Mouse (Mus musculus) hindbrain, postnatal 0 days (tissue): ENCODE results near the gene Luc7l3. TPM values are rescaled to one million over a fixed set of nuclear protein-coding genes. Genes with fewer than 3 reads are reported as not detected.

Source experiments
- ATAC-seq: fragments of 200-750 bp; cut with Nextera tagmentation; 2 replicates; pipeline ENCODE4 v1.8.0; 2017; ENCODE audit warnings: mild to moderate bottlenecking, moderate TSS enrichment, moderate library complexity
- DNase-seq: peaks from one replicate; pipeline ENCODE4 v3.0.0-alpha.2; 2015; ENCODE audit warnings: low spot score
- H3K27ac ChIP-seq: fragments of 300-500 bp; sonication (generic); 2 replicates; pipeline ENCODE4 v1.5.1; 2014; ENCODE audit warnings: mild to moderate bottlenecking
- H3K27me3 ChIP-seq: fragments of 300-500 bp; sonication (generic); 2 replicates; pipeline ENCODE4 v1.6.1; 2014; ENCODE audit warnings: low read length, mixed read lengths; ENCODE audit not compliant: insufficient read depth
- H3K36me3 ChIP-seq: fragments of 300-500 bp; sonication (generic); 2 replicates; pipeline ENCODE4 v1.6.1; 2014; ENCODE audit warnings: low read length, mixed read lengths; ENCODE audit not compliant: insufficient read depth
- H3K4me1 ChIP-seq: fragments of 300-500 bp; sonication (generic); 2 replicates; pipeline ENCODE4 v1.6.1; 2014; ENCODE audit warnings: antibody characterized with exemption, low read length, mixed read lengths; ENCODE audit not compliant: insufficient read depth
- H3K4me2 ChIP-seq: fragments of 300-500 bp; sonication (generic); 2 replicates; pipeline ENCODE4 v1.6.1; 2014; ENCODE audit warnings: low read depth, mild to moderate bottlenecking, low read length, moderate library complexity, mixed read lengths
- H3K4me3 ChIP-seq: fragments of 300-500 bp; sonication (generic); 2 replicates; pipeline ENCODE4 v1.5.1; 2014; ENCODE audit warnings: low read length
- H3K9ac ChIP-seq: fragments of 300-500 bp; sonication (generic); replicated peaks from 2 replicates; pipeline ENCODE4 v1.6.1; 2014; ENCODE audit warnings: mild to moderate bottlenecking, low read length, moderate library complexity, mixed read lengths
- H3K9me3 ChIP-seq: fragments of 300-500 bp; sonication (generic); 2 replicates; pipeline ENCODE4 v1.6.1; 2016; ENCODE audit warnings: low read length, mixed read lengths
- CTCF ChIP-seq: IDR thresholded peaks from 2 replicates; pipeline ENCODE4 v1.5.1; 2016; ENCODE audit warnings: antibody characterized with exemption, control low read depth, low read depth
- WGBS: fragments of 180-500 bp; shearing (Covaris S2); extraction: QIAGEN DNeasy Blood & Tissue Kit; methylation state at CpG from one replicate; pipeline ENCODE4 v1.1.7; 2014; 5-methylcytosine and 5-hydroxymethylcytosine counted together
- polyA plus RNA-seq: library from polyadenylated mRNA; unstranded; fragments of >200 nt; fragmentation: Nextera tagmentation; extraction: Ambion mirVana; gene quantifications from 2 replicates; pipeline ENCODE4 v1.2.1, GENCODE M21; 2015
- total RNA-seq: library from RNA; depleted of rRNA; stranded (reverse); fragments of >200 nt; gene quantifications from 2 replicates; pipeline ENCODE4 v1.2.3, GENCODE M21; 2014

The Luc7l3 gene
- total and polyA plus RNA-seq, 2 experiments from 2014 or later, result 44.3 to 101 TPM

GRCm38 (mm10) chr11:94318056-94318455 lies 3.7 kb downstream of the Luc7l3 start:
- Histone ChIP-seq H3K4me3 (no peak overlapping the region), H3K4me2 (no peak overlapping the region), H3K36me3 (no peaks in the 10 kb centered on the region), H3K9me3 (no peaks in the 10 kb centered on the region), H3K27me3 (no peaks in the 10 kb centered on the region), H3K9ac (no peak overlapping the region), H3K4me1 (peaks cover 28% of the 10 kb centered on the region), H3K27ac (no peak overlapping the region)
- WGBS, result 72% methylated on average over 5 of the region's 5 CpGs
- no peak for TF ChIP-seq CTCF
- ATAC-seq, result no peak
- DNase-seq, result no peak

DNA sequence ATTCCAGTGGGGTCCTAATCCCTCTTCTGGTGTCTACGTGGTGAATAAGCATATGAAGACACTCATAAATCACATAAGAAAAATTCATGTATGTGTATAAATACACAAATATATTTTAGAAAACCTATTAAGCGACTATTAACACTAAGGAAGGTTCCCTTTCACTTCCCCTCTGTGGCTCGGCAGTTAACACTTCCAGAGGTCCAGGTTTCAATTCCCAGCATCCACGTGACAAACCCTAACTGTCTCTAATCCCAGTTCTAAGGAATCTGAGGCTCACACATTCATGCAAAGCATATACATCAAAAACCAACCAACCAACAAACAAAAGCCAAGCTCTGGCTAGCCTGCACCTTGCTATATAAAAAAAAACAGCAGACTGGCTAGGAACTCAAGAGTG lies 4.3 kb downstream of the Luc7l3 start:
- ATAC-seq (no peak), DNase-seq (no peak)
- Histone ChIP-seq H3K36me3 (no peaks in the 10 kb centered on the region), H3K9ac (no peak overlapping the region), H3K9me3 (no peaks in the 10 kb centered on the region), H3K4me2 (no peak overlapping the region), H3K4me1 (peaks cover 28% of the 10 kb centered on the region), H3K27me3 (no peaks in the 10 kb centered on the region), H3K27ac (no peak overlapping the region), H3K4me3 (no peak overlapping the region)
- WGBS, result 56% methylated on average over 4 of the region's 4 CpGs
- no peak for TF ChIP-seq CTCF

DNA sequence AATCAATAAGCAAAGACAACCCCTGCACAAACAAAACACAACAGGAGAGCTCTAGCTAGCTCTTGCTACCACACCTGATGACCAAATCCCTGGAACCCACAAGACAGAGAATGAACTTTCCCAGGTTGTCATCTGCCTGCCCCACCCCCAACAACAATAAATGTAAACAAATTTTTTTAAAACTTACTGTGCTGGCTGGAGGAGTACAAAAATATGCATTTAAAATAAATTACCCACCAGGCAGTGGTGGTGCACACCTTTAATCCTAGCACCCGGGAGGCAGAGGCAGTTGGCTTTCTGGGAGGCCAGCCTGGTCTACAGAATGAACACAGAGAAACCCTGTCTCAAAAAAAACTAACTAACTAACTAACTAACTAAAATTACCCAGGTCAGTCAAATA lies 4.8 kb downstream of the Luc7l3 start:
- no peak for DNase-seq
- Histone ChIP-seq H3K4me3 (no peak overlapping the region), H3K36me3 (no peaks in the 10 kb centered on the region), H3K9me3 (no peaks in the 10 kb centered on the region), H3K4me2 (no peak overlapping the region), H3K9ac (no peak overlapping the region), H3K4me1 (peaks cover 28% of the 10 kb centered on the region), H3K27ac (no peak overlapping the region), H3K27me3 (no peaks in the 10 kb centered on the region)
- 87% methylated on average over 1 of the region's 1 CpGs for WGBS
- ATAC-seq, result no peak
- no peak for TF ChIP-seq CTCF

DNA sequence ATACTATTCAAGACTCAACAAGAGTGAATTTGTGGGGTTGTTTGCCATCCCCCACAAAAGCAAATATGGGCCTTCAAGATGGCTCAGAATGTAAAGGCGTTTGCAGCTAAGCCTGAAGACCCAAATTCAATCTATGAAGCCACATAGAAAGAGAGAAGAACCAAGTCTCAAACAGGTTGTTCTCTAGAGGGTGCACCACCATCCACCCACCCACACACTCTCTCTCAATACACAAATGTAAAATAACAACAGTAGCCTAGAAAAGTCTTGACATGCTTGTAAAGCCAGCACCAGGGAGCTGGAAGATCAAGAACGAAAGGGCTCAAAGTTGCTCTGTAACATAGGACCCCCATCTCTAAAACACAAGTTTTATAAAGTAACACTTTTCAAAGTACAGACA lies 5.3 kb downstream of the Luc7l3 start:
- no peak for TF ChIP-seq CTCF
- Histone ChIP-seq H3K4me1 (peaks cover 29% of the 10 kb centered on the region), H3K36me3 (no peaks in the 10 kb centered on the region)

DNA sequence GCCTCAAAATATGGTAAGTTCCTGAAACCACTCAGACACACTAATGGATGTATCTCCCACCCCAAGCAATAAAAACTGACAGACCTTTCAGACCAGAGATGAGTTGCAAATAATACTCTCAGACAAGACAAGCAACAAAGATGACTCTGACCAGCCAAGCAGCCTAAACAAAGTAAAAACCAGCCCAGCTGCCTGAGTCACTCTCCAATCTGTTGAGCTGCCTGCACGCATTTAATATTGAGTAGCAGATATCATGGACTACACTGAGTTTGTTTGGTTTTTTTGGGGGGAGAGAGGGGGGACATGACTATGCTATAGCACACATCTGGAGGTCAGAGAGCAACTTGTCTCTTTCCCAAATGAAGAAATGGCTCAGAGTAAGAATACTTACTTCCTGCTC lies 6.5 kb downstream of the Luc7l3 start:
- Histone ChIP-seq H3K27me3 (no peaks in the 10 kb centered on the region), H3K36me3 (no peaks in the 10 kb centered on the region), H3K9me3 (no peaks in the 10 kb centered on the region), H3K4me3 (no peak overlapping the region), H3K4me1 (peaks cover 32% of the 10 kb centered on the region), H3K9ac (no peak overlapping the region), H3K4me2 (no peak overlapping the region), H3K27ac (no peak overlapping the region)
- ATAC-seq, result no peak
- 66% methylated on average over 1 of the region's 1 CpGs for WGBS
- DNase-seq, result no peak
- no peak for TF ChIP-seq CTCF

More for the DNA sequence above, 5.3 kb downstream of the Luc7l3 start:
- no peak overlapping the region for H3K27ac ChIP-seq
- 76% methylated on average over 2 of the region's 2 CpGs for WGBS
- no peaks in the 10 kb centered on the region for H3K9me3 ChIP-seq
- ATAC-seq, result no peak
- no peak overlapping the region for H3K4me2 ChIP-seq
- no peak overlapping the region for H3K4me3 ChIP-seq
- no peak overlapping the region for H3K9ac ChIP-seq
- H3K27me3 ChIP-seq, result no peaks in the 10 kb centered on the region
- no peak for DNase-seq

GRCm38 (mm10) chr11:94314098-94314652 lies 7.6 kb downstream of the Luc7l3 start:
- WGBS, result 70% methylated on average over 2 of the region's 2 CpGs
- no peak overlapping the region for H3K4me2 ChIP-seq
- no peaks in the 10 kb centered on the region for H3K9me3 ChIP-seq
- peaks cover 29% of the 10 kb centered on the region for H3K4me1 ChIP-seq
- DNase-seq, result no peak
- no peak overlapping the region for H3K9ac ChIP-seq
- H3K4me3 ChIP-seq, result no peak overlapping the region
- H3K27ac ChIP-seq, result no peak overlapping the region
- no peaks in the 10 kb centered on the region for H3K27me3 ChIP-seq
- no peak for ATAC-seq
- H3K36me3 ChIP-seq, result no peaks in the 10 kb centered on the region
- no peak for TF ChIP-seq CTCF

DNA sequence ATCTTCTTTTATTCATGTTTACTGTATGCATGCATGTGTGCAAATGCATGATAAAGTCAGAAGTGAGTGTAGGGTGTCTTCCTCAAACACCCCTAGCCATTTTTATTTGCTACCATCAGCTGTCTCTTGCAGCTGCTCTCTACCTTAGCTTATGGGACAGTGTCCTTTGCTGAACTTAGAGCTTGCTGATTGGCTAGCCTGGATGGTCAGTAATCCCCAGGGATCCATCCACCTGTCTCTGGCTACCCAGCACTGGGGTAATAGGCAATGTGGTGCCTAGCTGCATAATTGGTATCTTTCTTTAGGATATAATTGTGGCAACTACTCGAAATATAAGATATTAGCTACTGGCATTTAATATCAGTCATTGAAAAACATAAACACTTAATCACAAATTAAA lies 9.1 kb downstream of the Luc7l3 start:
- no peak for TF ChIP-seq CTCF
- Histone ChIP-seq H3K4me3 (no peak overlapping the region), H3K27me3 (no peaks in the 10 kb centered on the region), H3K4me1 (peaks cover 25% of the 10 kb centered on the region), H3K36me3 (no peaks in the 10 kb centered on the region), H3K9me3 (no peaks in the 10 kb centered on the region), H3K9ac (no peak overlapping the region), H3K4me2 (no peak overlapping the region), H3K27ac (no peak overlapping the region)
- no peak for ATAC-seq
- no peak for DNase-seq
- 85% methylated on average over 1 of the region's 1 CpGs for WGBS
